Mouse (Mus musculus): Measurements from ENCODE around the gene D630039A03Rik.

D630039A03Rik gene

GRCm38 (mm10) chr4:57927464-57928205 lies 11.5 kb upstream of the D630039A03Rik start:
- DNase-seq (ENCODE audit: low read depth), result peak; percentile 72

- DNase-seq (ENCODE audit: low read depth), result no peak
Observed at GRCm38 (mm10) chr4:57924556-57925071, 8.5 kb upstream of the D630039A03Rik start.

GRCm38 (mm10) chr4:57922171-57922570 lies 6.1 kb upstream of the D630039A03Rik start:
- no peak for DNase-seq (ENCODE audit: low read depth)

GRCm38 (mm10) chr4:57920522-57920921 lies 4.4 kb upstream of the D630039A03Rik start:
- no peak for DNase-seq (ENCODE audit: low read depth)

GRCm38 (mm10) chr4:57919494-57920423 lies 3.7 kb upstream of the D630039A03Rik start:
- no peak for DNase-seq (ENCODE audit: low read depth)

GRCm38 (mm10) chr4:57916711-57917110 lies 614 bp upstream of the D630039A03Rik start:
- no peak for DNase-seq (ENCODE audit: low read depth)

GRCm38 (mm10) chr4:57915216-57915965 lies 706 bp downstream of the D630039A03Rik start:
- peak; percentile 40 for DNase-seq (ENCODE audit: low read depth)

GRCm38 (mm10) chr4:57914193-57915190 lies 1.6 kb downstream of the D630039A03Rik start:
- no peak for DNase-seq (ENCODE audit: low read depth)

- no peak for DNase-seq (ENCODE audit: low read depth)
Observed at GRCm38 (mm10) chr4:57913021-57913420, 3.1 kb downstream of the D630039A03Rik start.

GRCm38 (mm10) chr4:57908860-57909259 lies 7.2 kb downstream of the D630039A03Rik start:
- no peak for DNase-seq (ENCODE audit: low read depth)

- no peak for DNase-seq (ENCODE audit: low read depth)
Observed at GRCm38 (mm10) chr4:57906708-57907107, 9.4 kb downstream of the D630039A03Rik start.

GRCm38 (mm10) chr4:57904638-57905037 lies 11.5 kb downstream of the D630039A03Rik start:
- DNase-seq (ENCODE audit: low read depth), result no peak

GRCm38 (mm10) chr4:57904211-57904610 lies 11.9 kb downstream of the D630039A03Rik start:
- DNase-seq (ENCODE audit: low read depth), result peak; percentile 83

GRCm38 (mm10) chr4:57902619-57903018 lies 13.5 kb downstream of the D630039A03Rik start:
- no peak for DNase-seq (ENCODE audit: low read depth)

GRCm38 (mm10) chr4:57901210-57901609 lies 14.9 kb downstream of the D630039A03Rik start:
- peak; percentile 72 for DNase-seq (ENCODE audit: low read depth)

- peak; percentile 73 for DNase-seq (ENCODE audit: low read depth)
Observed at GRCm38 (mm10) chr4:57896631-57897030, 19.5 kb downstream of the D630039A03Rik start.

GRCm38 (mm10) chr4:57895902-57896301 lies 20.2 kb downstream of the D630039A03Rik start:
- DNase-seq (ENCODE audit: low read depth), result no peak

- DNase-seq (ENCODE audit: low read depth), result no peak
Observed at GRCm38 (mm10) chr4:57895140-57895539, 21.0 kb downstream of the D630039A03Rik start.

GRCm38 (mm10) chr4:57892001-57892586 lies 24.0 kb downstream of the D630039A03Rik start:
- no peak for DNase-seq (ENCODE audit: low read depth)

- DNase-seq (ENCODE audit: low read depth), result no peak
Observed at GRCm38 (mm10) chr4:57889773-57890172, 26.3 kb downstream of the D630039A03Rik start.

All from naive thymus-derived CD4-positive, alpha-beta T cell, adult 2 months (primary cell).